Mouse (Mus musculus): ENCODE data around the gene Oaf. TPM values are rescaled to one million over a fixed set of nuclear protein-coding genes. Genes with fewer than 3 reads are reported as not detected.

Gene Oaf
- total RNA-seq (2021), result 10 to 100 TPM; 45.8 to 50.2 TPM
- long read RNA-seq, experiment 1, transcript Oaf-201 (4 exons, 2,526 nt), result major isoform, 95 of 101 reads
- long read RNA-seq, experiment 1, partial matches to known transcripts, result 1 of 101 reads
- long read RNA-seq, experiment 1, other reads (novel, unspliced or antisense), result 5 of 101 reads
- long read RNA-seq, experiment 2, transcript Oaf-201 (4 exons, 2,526 nt), result major isoform, 127 of 137 reads
- long read RNA-seq, experiment 2, partial matches to known transcripts, result 2 of 137 reads
- long read RNA-seq, experiment 2, other reads (novel, unspliced or antisense), result 8 of 137 reads

- DNase-seq (ENCODE audit: low spot score in 2 of 2), result peak; percentile 84 to 93
Measured at GRCm38 (mm10) chr9:43239712-43240593, at the start of gene Oaf. Gene Oaf, minus strand, starts transcription at chr9:43239911.

- peak; percentile 68 to 70 for DNase-seq (ENCODE audit: low spot score in 2 of 2)
Measured at GRCm38 (mm10) chr9:43286870-43287269, 47.2 kb upstream of the Oaf start.

- no peak for DNase-seq (ENCODE audit: low spot score in 2 of 2)
Measured at GRCm38 (mm10) chr9:43285281-43285680, 45.6 kb upstream of the Oaf start.

- peak; percentile 78 to 84 for DNase-seq (ENCODE audit: low spot score in 2 of 2)
Measured at GRCm38 (mm10) chr9:43284284-43284683, 44.6 kb upstream of the Oaf start.

- peak in 1 of 2 experiments; percentile 50 for DNase-seq (ENCODE audit: low spot score in 2 of 2)
Measured at GRCm38 (mm10) chr9:43273735-43274134, 34.0 kb upstream of the Oaf start.

GRCm38 (mm10) chr9:43271761-43272518 is 32.2 kb upstream of the Oaf start:
- DNase-seq (ENCODE audit: low spot score in 2 of 2), result no peak

- DNase-seq (ENCODE audit: low spot score in 2 of 2), result no peak
Measured at GRCm38 (mm10) chr9:43270723-43271252, 31.1 kb upstream of the Oaf start.

- no peak for DNase-seq (ENCODE audit: low spot score in 2 of 2)
Measured at GRCm38 (mm10) chr9:43269166-43269565, 29.5 kb upstream of the Oaf start.

GRCm38 (mm10) chr9:43267357-43267756 is 27.6 kb upstream of the Oaf start:
- DNase-seq (ENCODE audit: low spot score in 2 of 2), result peak in 1 of 2 experiments; percentile 16

GRCm38 (mm10) chr9:43265194-43265593 is 25.5 kb upstream of the Oaf start:
- DNase-seq (ENCODE audit: low spot score in 2 of 2), result peak in 1 of 2 experiments; percentile 14

GRCm38 (mm10) chr9:43263946-43264451 is 24.3 kb upstream of the Oaf start:
- DNase-seq (ENCODE audit: low spot score in 2 of 2), result peak; percentile 29 to 70

- peak in 1 of 2 experiments; percentile 15 for DNase-seq (ENCODE audit: low spot score in 2 of 2)
Measured at GRCm38 (mm10) chr9:43262811-43263550, 23.3 kb upstream of the Oaf start.

- DNase-seq (ENCODE audit: low spot score in 2 of 2), result peak in 1 of 2 experiments; percentile 12
Measured at GRCm38 (mm10) chr9:43262390-43262789, 22.7 kb upstream of the Oaf start.

- peak in 1 of 2 experiments; percentile 14 for DNase-seq (ENCODE audit: low spot score in 2 of 2)
Measured at GRCm38 (mm10) chr9:43261941-43262340, 22.2 kb upstream of the Oaf start.

GRCm38 (mm10) chr9:43261124-43261907 is 21.6 kb upstream of the Oaf start:
- peak in 1 of 2 experiments; percentile 17 for DNase-seq (ENCODE audit: low spot score in 2 of 2)

GRCm38 (mm10) chr9:43260661-43261060 is 20.9 kb upstream of the Oaf start:
- DNase-seq (ENCODE audit: low spot score in 2 of 2), result no peak

GRCm38 (mm10) chr9:43253271-43253681 is 13.6 kb upstream of the Oaf start:
- DNase-seq (ENCODE audit: low spot score in 2 of 2), result peak in 1 of 2 experiments; percentile 80

- DNase-seq (ENCODE audit: low spot score in 2 of 2), result no peak
Measured at GRCm38 (mm10) chr9:43252790-43253189, 13.1 kb upstream of the Oaf start.

- DNase-seq (ENCODE audit: low spot score in 2 of 2), result no peak
Measured at GRCm38 (mm10) chr9:43251786-43252185, 12.1 kb upstream of the Oaf start.

Data from gastrocnemius, postnatal 4 days (tissue).